Mouse (Mus musculus): Measurements from ENCODE around the gene Msantd3. TPM values are rescaled to one million over a fixed set of nuclear protein-coding genes. Genes with fewer than 3 reads are reported as not detected.

Msantd3 gene
- polyA plus RNA-seq, 1 experiment from 2014 or later, result 28.3 TPM

Other genes with a start within 250 kb of the Msantd3 start
- 50.1 and 51.0 TPM in 2 replicates for gene Tex10, start 66.5 kb upstream of the Msantd3 start, polyA plus RNA-seq (2015; fragmentation: Nextera tagmentation; extraction: Ambion mirVana)
- gene Tmeff1, start 45.2 kb downstream of the Msantd3 start, polyA plus RNA-seq (2015; fragmentation: Nextera tagmentation; extraction: Ambion mirVana), result 52.6 and 53.6 TPM in 2 replicates
- 0.85 and 1.1 TPM in 2 replicates for gene Cavin4, start 123.6 kb downstream of the Msantd3 start, polyA plus RNA-seq (2015; fragmentation: Nextera tagmentation; extraction: Ambion mirVana)